Mouse (Mus musculus): ENCODE data around the gene Prepl. TPM values are rescaled to one million over a fixed set of nuclear protein-coding genes. Genes with fewer than 3 reads are reported as not detected.

The Prepl gene
- polyA plus RNA-seq, 1 experiment, result 13.0 TPM

DNA sequence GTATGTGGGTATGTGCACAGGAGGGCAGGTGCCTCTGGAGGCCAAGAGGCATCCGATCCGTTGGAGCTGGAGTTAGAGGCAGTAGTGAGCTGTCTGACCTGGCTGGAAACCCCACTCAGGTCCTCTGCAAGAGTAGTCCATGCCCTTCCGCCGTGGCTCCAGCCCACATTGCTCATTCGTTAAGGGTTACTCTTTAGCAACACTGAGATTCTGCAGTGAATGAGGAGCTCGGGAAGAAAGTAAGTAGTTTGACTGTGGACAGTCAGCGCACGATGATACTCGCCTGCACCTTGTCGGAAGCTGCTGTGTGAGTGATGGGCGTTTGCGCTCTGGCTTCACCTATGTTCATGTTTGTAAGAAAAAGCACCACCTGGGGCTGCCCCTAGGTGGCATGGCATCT, 44.9 kb downstream of the Prepl start:
- 84% methylated on average over 12 of the region's 12 CpGs for WGBS
- TF ChIP-seq POLR2A (IDR thresholded peaks at IDR 0.05; ENCODE audit: borderline replicate concordance, extremely low read depth, low read depth, low read length), result no peak
- no peak for TF ChIP-seq CTCF (IDR thresholded peaks at IDR 0.05; ENCODE audit: insufficient read depth, low read length)
- Histone ChIP-seq H3K4me3 (replicated peaks; ENCODE audit: extremely low read depth, low read depth, low read length) (no peak overlapping the region), H3K4me1 (ENCODE audit: control insufficient read depth, insufficient read depth, low read length) (no peaks in the 10 kb centered on the region)
- DNase-seq, result no peak

DNA sequence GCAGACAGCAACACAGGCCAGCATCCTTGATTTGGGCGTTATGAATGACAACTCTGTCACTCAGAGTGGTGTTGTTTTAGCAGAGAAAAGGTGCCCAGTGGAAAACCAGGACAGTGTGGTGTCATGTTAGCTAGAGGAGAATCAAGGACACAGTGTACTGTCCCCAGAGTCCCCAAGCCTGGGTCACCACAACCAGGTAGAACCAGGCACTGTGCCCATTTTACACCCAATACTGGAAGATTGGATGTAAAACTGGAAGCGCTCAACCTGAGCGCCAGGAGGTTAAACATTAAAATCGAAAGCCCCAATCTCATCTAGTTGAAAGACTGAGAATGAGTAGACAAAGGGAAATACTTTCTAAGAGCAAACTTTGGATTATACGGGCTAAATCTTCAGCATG, 45.6 kb downstream of the Prepl start:
- no peak for DNase-seq
- no peaks in the 10 kb centered on the region for H3K4me1 ChIP-seq (ENCODE audit: control insufficient read depth, insufficient read depth, low read length)
- H3K4me3 ChIP-seq (replicated peaks; ENCODE audit: extremely low read depth, low read depth, low read length), result no peak overlapping the region
- TF ChIP-seq CTCF (IDR thresholded peaks at IDR 0.05; ENCODE audit: insufficient read depth, low read length) (no peak), POLR2A (IDR thresholded peaks at IDR 0.05; ENCODE audit: borderline replicate concordance, extremely low read depth, low read depth, low read length) (no peak)
- WGBS, result 83% methylated on average over 5 of the region's 5 CpGs

DNA sequence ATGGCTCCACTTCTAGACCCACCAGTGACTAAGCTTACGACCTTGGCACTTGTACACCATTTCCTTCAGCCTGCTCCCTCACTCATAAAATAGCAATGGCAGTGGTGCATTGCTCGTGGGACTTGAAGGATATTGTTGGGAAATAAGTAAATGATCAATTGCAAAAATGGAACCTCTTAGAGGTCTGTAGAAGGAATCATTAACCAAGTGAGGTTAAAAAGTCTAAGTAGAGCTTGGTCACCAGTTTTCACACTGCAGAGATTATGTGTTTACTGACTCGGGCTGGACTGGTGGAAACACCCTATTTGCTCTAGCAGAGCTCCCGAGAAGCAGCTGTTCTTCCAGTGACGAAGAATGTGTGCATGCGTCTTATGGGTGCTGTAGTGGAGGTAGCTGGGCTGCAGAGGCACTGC, 46.6 kb downstream of the Prepl start:
- no peak overlapping the region for H3K4me3 ChIP-seq (replicated peaks; ENCODE audit: extremely low read depth, low read depth, low read length)
- H3K4me1 ChIP-seq (ENCODE audit: control insufficient read depth, insufficient read depth, low read length), result no peaks in the 10 kb centered on the region
- TF ChIP-seq CTCF (IDR thresholded peaks at IDR 0.05; ENCODE audit: insufficient read depth, low read length), result no peak
- no peak for TF ChIP-seq POLR2A (IDR thresholded peaks at IDR 0.05; ENCODE audit: borderline replicate concordance, extremely low read depth, low read depth, low read length)
- 58% methylated on average over 6 of the region's 6 CpGs for WGBS
- no peak for DNase-seq

DNA sequence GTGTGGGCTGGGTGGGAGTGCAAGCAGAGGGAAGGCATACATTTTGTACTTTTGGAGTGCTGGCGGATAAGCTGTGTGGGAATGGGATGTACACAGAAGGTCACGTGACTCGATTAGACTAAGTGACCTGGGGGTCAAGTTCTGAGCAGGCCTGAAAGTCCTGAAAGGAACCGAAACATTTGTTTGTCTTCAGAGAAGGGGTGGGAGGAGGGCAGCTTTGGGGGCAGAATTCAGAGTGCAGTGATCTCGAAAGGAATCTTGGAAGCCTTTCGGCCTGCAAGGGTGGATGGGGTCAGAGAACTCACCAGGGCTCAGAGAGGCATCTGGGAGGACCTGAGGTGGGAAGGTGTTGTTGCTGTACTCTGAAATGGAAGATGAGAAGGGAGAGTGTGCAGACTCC, 47.6 kb downstream of the Prepl start:
- Histone ChIP-seq H3K4me3 (replicated peaks; ENCODE audit: extremely low read depth, low read depth, low read length) (no peak overlapping the region), H3K4me1 (ENCODE audit: control insufficient read depth, insufficient read depth, low read length) (no peaks in the 10 kb centered on the region)
- DNase-seq, result no peak
- 59% methylated on average over 6 of the region's 6 CpGs for WGBS
- TF ChIP-seq CTCF (IDR thresholded peaks at IDR 0.05; ENCODE audit: insufficient read depth, low read length) (no peak), POLR2A (IDR thresholded peaks at IDR 0.05; ENCODE audit: borderline replicate concordance, extremely low read depth, low read depth, low read length) (no peak)

DNA sequence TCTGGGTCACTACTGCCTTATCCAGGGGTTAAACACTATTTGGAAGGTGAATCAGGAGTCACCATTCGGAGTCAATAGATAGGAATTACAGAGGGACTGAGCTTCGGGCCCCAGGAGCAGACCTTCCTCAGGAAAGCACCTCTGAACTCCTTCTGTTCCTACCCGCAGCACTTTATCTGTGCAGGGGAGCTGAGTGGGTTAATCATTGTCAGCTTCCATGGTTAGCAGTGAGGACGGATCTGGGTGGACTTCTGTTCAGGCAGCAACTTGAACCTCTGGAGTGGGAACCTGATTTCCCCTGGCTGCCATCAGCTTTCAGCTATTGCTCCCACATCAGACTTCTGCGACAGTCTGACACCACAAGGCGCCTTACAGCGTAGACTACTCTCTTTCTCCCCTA, 49.1 kb downstream of the Prepl start:
- TF ChIP-seq CTCF (IDR thresholded peaks at IDR 0.05; ENCODE audit: insufficient read depth, low read length) (no peak), POLR2A (IDR thresholded peaks at IDR 0.05; ENCODE audit: borderline replicate concordance, extremely low read depth, low read depth, low read length) (no peak)
- DNase-seq, result no peak
- WGBS, result 56% methylated on average over 7 of the region's 7 CpGs
- no peaks in the 10 kb centered on the region for H3K4me1 ChIP-seq (ENCODE audit: control insufficient read depth, insufficient read depth, low read length)
- H3K4me3 ChIP-seq (replicated peaks; ENCODE audit: extremely low read depth, low read depth, low read length), result no peak overlapping the region

DNA sequence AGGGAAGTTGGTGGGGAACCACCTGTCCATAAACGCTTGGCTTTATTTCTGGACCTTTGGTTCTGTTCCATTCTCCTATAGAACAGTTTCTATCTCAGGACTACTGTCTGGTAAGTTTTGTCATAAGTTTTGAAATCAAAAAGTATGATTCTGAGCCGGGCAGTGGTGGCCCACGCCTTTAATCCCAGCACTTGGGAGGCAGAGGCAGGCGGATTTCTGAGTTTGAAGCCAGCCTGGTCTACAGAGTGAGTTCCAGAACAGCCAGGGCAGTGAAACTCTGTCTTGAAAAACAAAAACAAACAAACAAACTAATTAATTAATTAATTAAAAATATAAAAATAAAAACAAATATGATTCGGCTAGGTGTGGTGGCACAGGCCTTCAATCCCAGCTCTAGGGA, 51.3 kb downstream of the Prepl start:
- DNase-seq, result no peak
- TF ChIP-seq POLR2A (IDR thresholded peaks at IDR 0.05; ENCODE audit: borderline replicate concordance, extremely low read depth, low read depth, low read length) (no peak), CTCF (IDR thresholded peaks at IDR 0.05; ENCODE audit: insufficient read depth, low read length) (no peak)
- no peaks in the 10 kb centered on the region for H3K4me1 ChIP-seq (ENCODE audit: control insufficient read depth, insufficient read depth, low read length)
- WGBS, result 97% methylated on average over 5 of the region's 5 CpGs
- no peak overlapping the region for H3K4me3 ChIP-seq (replicated peaks; ENCODE audit: extremely low read depth, low read depth, low read length)

DNA sequence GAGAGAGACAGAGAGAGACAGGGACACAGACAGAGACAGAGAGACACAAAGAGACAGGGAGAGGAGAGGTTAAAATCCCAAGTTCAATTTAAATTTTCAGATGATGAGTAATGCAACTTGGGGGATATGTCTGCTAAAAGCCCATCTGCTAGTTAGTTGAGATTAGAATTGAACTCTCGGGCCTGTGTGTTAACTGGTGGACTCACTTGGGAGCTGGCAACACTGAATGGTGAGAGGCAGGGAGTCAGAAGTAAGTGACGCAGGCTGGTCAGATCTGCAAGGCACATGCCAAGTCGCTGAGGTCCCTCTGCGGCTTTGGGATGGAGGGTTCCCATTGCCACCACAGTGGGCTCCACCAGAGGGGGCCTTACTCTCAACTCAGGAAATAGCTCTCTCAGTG, 51.7 kb downstream of the Prepl start:
- DNase-seq, result no peak
- TF ChIP-seq CTCF (IDR thresholded peaks at IDR 0.05; ENCODE audit: insufficient read depth, low read length), result no peak
- no peak for TF ChIP-seq POLR2A (IDR thresholded peaks at IDR 0.05; ENCODE audit: borderline replicate concordance, extremely low read depth, low read depth, low read length)
- Histone ChIP-seq H3K4me1 (ENCODE audit: control insufficient read depth, insufficient read depth, low read length) (no peaks in the 10 kb centered on the region), H3K4me3 (replicated peaks; ENCODE audit: extremely low read depth, low read depth, low read length) (no peak overlapping the region)
- 82% methylated on average over 4 of the region's 4 CpGs for WGBS

DNA sequence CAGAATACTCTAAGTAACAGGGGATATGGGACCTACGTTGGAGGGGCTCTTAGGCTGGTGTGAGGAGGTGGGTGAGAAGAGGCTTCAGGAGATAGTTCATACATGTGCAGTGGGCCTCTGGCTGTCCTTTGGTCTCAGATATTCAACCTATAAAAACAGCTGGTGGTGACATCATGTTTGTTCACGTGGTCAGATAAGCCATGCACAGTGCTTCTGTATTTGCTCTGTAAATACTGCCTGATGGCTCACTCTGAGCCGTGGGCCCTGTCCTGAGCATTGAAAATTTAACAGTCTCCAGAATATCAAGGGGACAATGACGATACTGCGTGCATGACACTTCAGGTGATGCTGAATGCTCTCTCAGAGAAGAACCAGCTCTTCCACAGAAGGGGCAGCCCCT, 52.2 kb downstream of the Prepl start:
- TF ChIP-seq POLR2A (IDR thresholded peaks at IDR 0.05; ENCODE audit: borderline replicate concordance, extremely low read depth, low read depth, low read length), result no peak
- no peak for TF ChIP-seq CTCF (IDR thresholded peaks at IDR 0.05; ENCODE audit: insufficient read depth, low read length)
- DNase-seq, result no peak
- H3K4me3 ChIP-seq (replicated peaks; ENCODE audit: extremely low read depth, low read depth, low read length), result no peak overlapping the region
- 63% methylated on average over 5 of the region's 5 CpGs for WGBS
- no peaks in the 10 kb centered on the region for H3K4me1 ChIP-seq (ENCODE audit: control insufficient read depth, insufficient read depth, low read length)

DNA sequence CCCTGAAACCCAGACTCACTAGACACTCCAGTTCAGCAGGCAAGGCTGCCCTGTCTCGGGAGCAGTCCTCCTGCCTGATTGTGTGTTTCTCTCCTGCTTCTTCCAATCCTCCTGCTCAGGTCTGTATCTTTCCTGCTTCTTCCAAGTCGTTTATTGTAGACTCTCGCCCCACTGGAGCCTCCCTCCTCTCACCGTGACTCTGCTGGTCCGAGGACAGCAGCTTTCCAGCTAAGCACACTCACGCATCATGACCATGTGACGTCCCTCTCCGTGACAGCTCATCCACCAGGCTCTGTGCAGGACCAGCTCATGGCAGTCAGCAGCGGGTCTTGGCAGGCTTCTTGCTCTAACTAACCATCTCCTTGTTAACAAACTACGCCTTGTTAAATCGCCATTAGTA, 56.0 kb downstream of the Prepl start:
- H3K4me3 ChIP-seq (replicated peaks; ENCODE audit: extremely low read depth, low read depth, low read length), result no peak overlapping the region
- no peaks in the 10 kb centered on the region for H3K4me1 ChIP-seq (ENCODE audit: control insufficient read depth, insufficient read depth, low read length)
- DNase-seq, result no peak
- 47% methylated on average over 11 of the region's 11 CpGs for WGBS
- TF ChIP-seq POLR2A (IDR thresholded peaks at IDR 0.05; ENCODE audit: borderline replicate concordance, extremely low read depth, low read depth, low read length) (no peak), CTCF (IDR thresholded peaks at IDR 0.05; ENCODE audit: insufficient read depth, low read length) (no peak)

DNA sequence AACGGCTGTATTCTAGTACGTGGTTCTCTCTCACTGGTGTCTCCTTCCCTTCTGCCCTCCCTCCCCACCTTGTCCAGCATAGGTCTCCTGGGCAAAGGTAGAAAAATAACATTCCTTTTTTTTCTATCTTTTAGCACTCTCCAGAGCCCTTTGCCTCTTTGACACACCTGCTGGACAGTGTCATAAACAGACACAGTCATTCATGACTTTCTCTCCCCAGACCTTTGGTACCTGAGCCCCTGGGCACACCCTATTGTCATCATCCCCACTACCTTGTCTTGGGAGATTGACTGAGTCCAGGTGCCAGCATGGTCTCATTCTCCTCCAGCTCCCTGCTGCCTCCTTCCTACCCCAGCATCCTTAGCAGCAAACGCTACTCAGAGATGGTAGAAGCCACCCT, 57.0 kb downstream of the Prepl start:
- no peaks in the 10 kb centered on the region for H3K4me1 ChIP-seq (ENCODE audit: control insufficient read depth, insufficient read depth, low read length)
- 79% methylated on average over 3 of the region's 3 CpGs for WGBS
- no peak for TF ChIP-seq CTCF (IDR thresholded peaks at IDR 0.05; ENCODE audit: insufficient read depth, low read length)
- TF ChIP-seq POLR2A (IDR thresholded peaks at IDR 0.05; ENCODE audit: borderline replicate concordance, extremely low read depth, low read depth, low read length), result no peak
- no peak overlapping the region for H3K4me3 ChIP-seq (replicated peaks; ENCODE audit: extremely low read depth, low read depth, low read length)
- DNase-seq, result no peak

DNA sequence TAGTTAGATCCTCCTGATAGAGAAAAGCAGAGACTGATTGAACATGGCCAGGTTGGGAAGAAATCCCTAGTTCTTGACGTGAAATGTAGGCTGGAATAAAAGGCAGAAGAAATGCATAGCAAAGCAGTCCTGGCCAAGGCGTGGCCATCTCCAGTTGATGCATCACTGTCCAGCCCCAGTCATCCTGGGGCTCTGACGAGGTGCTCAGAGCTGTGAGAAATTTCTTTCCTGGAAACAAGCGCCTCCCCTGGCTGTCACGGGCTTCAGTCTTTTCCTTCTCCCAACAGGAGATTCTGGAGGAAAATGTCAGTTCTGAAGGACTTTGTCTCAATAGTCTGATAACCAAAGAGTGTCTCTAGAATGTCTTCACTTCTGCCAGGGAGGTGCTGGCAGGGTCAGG, 59.4 kb downstream of the Prepl start:
- DNase-seq, result no peak
- WGBS, result 63% methylated on average over 5 of the region's 5 CpGs
- H3K4me3 ChIP-seq (replicated peaks; ENCODE audit: extremely low read depth, low read depth, low read length), result no peak overlapping the region
- no peaks in the 10 kb centered on the region for H3K4me1 ChIP-seq (ENCODE audit: control insufficient read depth, insufficient read depth, low read length)
- TF ChIP-seq CTCF (IDR thresholded peaks at IDR 0.05; ENCODE audit: insufficient read depth, low read length) (no peak), POLR2A (IDR thresholded peaks at IDR 0.05; ENCODE audit: borderline replicate concordance, extremely low read depth, low read depth, low read length) (no peak)
